Mouse (Mus musculus) forebrain, embryonic 10.5 days (tissue): ENCODE measurements around the gene Tuba4a. TPM values are rescaled to one million over a fixed set of nuclear protein-coding genes. Genes with fewer than 3 reads are reported as not detected.

Experiments used
- microRNA-seq: library from miRNA; unstranded; fragments of <30 nt; microRNA quantifications from one replicate; pipeline ENCODE4, GENCODE M21; 2017
- polyA plus RNA-seq: library from polyadenylated mRNA; unstranded; fragments of >200 nt; fragmentation: Nextera tagmentation; extraction: Ambion mirVana; gene quantifications from 2 replicates; pipeline ENCODE4 v1.2.1, GENCODE M21; 2016

The Tuba4a gene
- polyA plus RNA-seq, 1 experiment from 2014 or later: 13.7 TPM

Small RNAs within 50 kb of the gene (microRNA-seq; reads per million reads assigned to microRNA genes)
- gene Gm27943: not detected

Other genes starting within 250 kb of the Tuba4a start
- gene Nhej1, start 94.7 kb downstream of the Tuba4a start, polyA plus RNA-seq: 12.2 and 12.4 TPM in 2 replicates
- gene Slc23a3, start 86.0 kb downstream of the Tuba4a start, polyA plus RNA-seq: not detected in 2 replicates
- 41.0 and 43.6 TPM in 2 replicates for gene Cnppd1, start 77.2 kb downstream of the Tuba4a start, polyA plus RNA-seq
- 42.0 and 42.7 TPM in 2 replicates for gene Retreg2, start 77.1 kb downstream of the Tuba4a start, polyA plus RNA-seq
- 26.8 and 29.0 TPM in 2 replicates for gene Zfand2b, start 51.2 kb downstream of the Tuba4a start, polyA plus RNA-seq
- 41.9 and 45.4 TPM in 2 replicates for gene Abcb6, start 39.5 kb downstream of the Tuba4a start, polyA plus RNA-seq
- 20.9 and 24.1 TPM in 2 replicates for gene Ankzf1, start 27.7 kb downstream of the Tuba4a start, polyA plus RNA-seq
- 17.4 and 19.2 TPM in 2 replicates for gene Atg9a, start 27.7 kb downstream of the Tuba4a start, polyA plus RNA-seq
- gene Glb1l, start 9.1 kb downstream of the Tuba4a start, polyA plus RNA-seq: 14.4 and 15.3 TPM in 2 replicates
- 151 and 153 TPM in 2 replicates for gene Stk16, start 9.0 kb downstream of the Tuba4a start, polyA plus RNA-seq
- not detected in 2 replicates for gene A630095N17Rik, start 12.2 kb upstream of the Tuba4a start, polyA plus RNA-seq
- gene Dnajb2, start 16.5 kb upstream of the Tuba4a start, polyA plus RNA-seq: 28.0 and 28.6 TPM in 2 replicates
- 1.5 and 1.6 TPM in 2 replicates for gene Ptprn, start 44.6 kb upstream of the Tuba4a start, polyA plus RNA-seq
- 2.6 and 3.4 TPM in 2 replicates for gene Resp18, start 58.5 kb upstream of the Tuba4a start, polyA plus RNA-seq
- gene Dnpep, start 98.1 kb upstream of the Tuba4a start, polyA plus RNA-seq: 124 and 126 TPM in 2 replicates
- 2.6 and 4.3 TPM in 2 replicates for gene Des, start 140.5 kb upstream of the Tuba4a start, polyA plus RNA-seq
- 23.2 and 29.3 TPM in 2 replicates for gene Speg, start 155.4 kb upstream of the Tuba4a start, polyA plus RNA-seq
- 55.9 and 60.1 TPM in 2 replicates for gene Gmppa, start 216.1 kb upstream of the Tuba4a start, polyA plus RNA-seq
- 3.1 and 3.4 TPM in 2 replicates for gene Asic4, start 230.6 kb upstream of the Tuba4a start, polyA plus RNA-seq